Mouse (Mus musculus): ENCODE measurements around the gene Car10.

The Car10 gene

GRCm38 (mm10) chr11:93450535-93450934 is 352.7 kb downstream of the Car10 start:
- in situ Hi-C loops (cut with MboI; ENCODE audit: low pct_unique_long_range_greater_than_20kb in 1 of 2, low sequenced_read_pairs in 2 of 2, unreplicated experiment in 1 of 2) = loop anchor here in 1 of 2 experiments (25.0 kb wide), 1 partner anchor 313 kb away; no protein-coding TSS in a partner anchor

- in situ Hi-C loops (cut with MboI; ENCODE audit: low pct_unique_long_range_greater_than_20kb in 1 of 2, low sequenced_read_pairs in 2 of 2, unreplicated experiment in 1 of 2) = loop anchor here in 1 of 2 experiments (25.0 kb wide), 1 partner anchor 329 kb away; no protein-coding TSS in a partner anchor
Observed at GRCm38 (mm10) chr11:93466221-93466620, 368.4 kb downstream of the Car10 start.

GRCm38 (mm10) chr11:93467711-93468110 is 369.9 kb downstream of the Car10 start:
- in situ Hi-C loops (cut with MboI; ENCODE audit: low pct_unique_long_range_greater_than_20kb in 1 of 2, low sequenced_read_pairs in 2 of 2, unreplicated experiment in 1 of 2) = loop anchor here in 1 of 2 experiments (25.0 kb wide), 1 partner anchor 330 kb away; no protein-coding TSS in a partner anchor

- in situ Hi-C loops (cut with MboI; ENCODE audit: low pct_unique_long_range_greater_than_20kb in 1 of 2, low sequenced_read_pairs in 2 of 2, unreplicated experiment in 1 of 2) = loop anchor here in 1 of 2 experiments (25.0 kb wide), 1 partner anchor 333 kb away; no protein-coding TSS in a partner anchor
Observed at GRCm38 (mm10) chr11:93470771-93471170, 372.9 kb downstream of the Car10 start.

- in situ Hi-C loops (cut with MboI; ENCODE audit: low pct_unique_long_range_greater_than_20kb in 1 of 2, low sequenced_read_pairs in 2 of 2, unreplicated experiment in 1 of 2) = loop anchor here in 1 of 2 experiments (25.0 kb wide), 1 partner anchor 334 kb away; no protein-coding TSS in a partner anchor
Observed at GRCm38 (mm10) chr11:93471573-93472179, 373.8 kb downstream of the Car10 start.

GRCm38 (mm10) chr11:93484661-93485060 is 386.8 kb downstream of the Car10 start:
- in situ Hi-C loops (cut with MboI; ENCODE audit: low pct_unique_long_range_greater_than_20kb in 1 of 2, low sequenced_read_pairs in 2 of 2, unreplicated experiment in 1 of 2) = no loop called here

GRCm38 (mm10) chr11:93487021-93487420 is 389.2 kb downstream of the Car10 start:
- in situ Hi-C loops (cut with MboI; ENCODE audit: low pct_unique_long_range_greater_than_20kb in 1 of 2, low sequenced_read_pairs in 2 of 2, unreplicated experiment in 1 of 2) = no loop called here

GRCm38 (mm10) chr11:93487913-93488604 is 390.2 kb downstream of the Car10 start:
- in situ Hi-C loops (cut with MboI; ENCODE audit: low pct_unique_long_range_greater_than_20kb in 1 of 2, low sequenced_read_pairs in 2 of 2, unreplicated experiment in 1 of 2) = no loop called here

- in situ Hi-C loops (cut with MboI; ENCODE audit: low pct_unique_long_range_greater_than_20kb in 1 of 2, low sequenced_read_pairs in 2 of 2, unreplicated experiment in 1 of 2) = no loop called here
Observed at GRCm38 (mm10) chr11:93490211-93490820, 392.5 kb downstream of the Car10 start.

- in situ Hi-C loops (cut with MboI; ENCODE audit: low pct_unique_long_range_greater_than_20kb in 1 of 2, low sequenced_read_pairs in 2 of 2, unreplicated experiment in 1 of 2) = no loop called here
Observed at GRCm38 (mm10) chr11:93497896-93498295, 400.1 kb downstream of the Car10 start.

GRCm38 (mm10) chr11:93500442-93500841 is 402.6 kb downstream of the Car10 start:
- in situ Hi-C loops (cut with MboI; ENCODE audit: low pct_unique_long_range_greater_than_20kb in 1 of 2, low sequenced_read_pairs in 2 of 2, unreplicated experiment in 1 of 2) = loop anchor here in 1 of 2 experiments (25.0 kb wide), 1 partner anchor 312 kb away; no protein-coding TSS in a partner anchor

GRCm38 (mm10) chr11:93501671-93502070 is 403.8 kb downstream of the Car10 start:
- in situ Hi-C loops (cut with MboI; ENCODE audit: low pct_unique_long_range_greater_than_20kb in 1 of 2, low sequenced_read_pairs in 2 of 2, unreplicated experiment in 1 of 2) = loop anchor here in 1 of 2 experiments (25.0 kb wide), 1 partner anchor 311 kb away; no protein-coding TSS in a partner anchor

GRCm38 (mm10) chr11:93502864-93503263 is 405.0 kb downstream of the Car10 start:
- in situ Hi-C loops (cut with MboI; ENCODE audit: low pct_unique_long_range_greater_than_20kb in 1 of 2, low sequenced_read_pairs in 2 of 2, unreplicated experiment in 1 of 2) = loop anchor here in 1 of 2 experiments (25.0 kb wide), 1 partner anchor 309 kb away; no protein-coding TSS in a partner anchor

GRCm38 (mm10) chr11:93503469-93503868 is 405.6 kb downstream of the Car10 start:
- in situ Hi-C loops (cut with MboI; ENCODE audit: low pct_unique_long_range_greater_than_20kb in 1 of 2, low sequenced_read_pairs in 2 of 2, unreplicated experiment in 1 of 2) = loop anchor here in 1 of 2 experiments (25.0 kb wide), 1 partner anchor 309 kb away; no protein-coding TSS in a partner anchor

- in situ Hi-C loops (cut with MboI; ENCODE audit: low pct_unique_long_range_greater_than_20kb in 1 of 2, low sequenced_read_pairs in 2 of 2, unreplicated experiment in 1 of 2) = loop anchor here in 1 of 2 experiments (25.0 kb wide), 1 partner anchor 303 kb away; no protein-coding TSS in a partner anchor
Observed at GRCm38 (mm10) chr11:93509527-93510235, 411.9 kb downstream of the Car10 start.

GRCm38 (mm10) chr11:93512843-93513242 is 415.0 kb downstream of the Car10 start:
- in situ Hi-C loops (cut with MboI; ENCODE audit: low pct_unique_long_range_greater_than_20kb in 1 of 2, low sequenced_read_pairs in 2 of 2, unreplicated experiment in 1 of 2) = loop anchor here in 1 of 2 experiments (25.0 kb wide), 1 partner anchor 299 kb away; no protein-coding TSS in a partner anchor

GRCm38 (mm10) chr11:93514396-93514795 is 416.6 kb downstream of the Car10 start:
- in situ Hi-C loops (cut with MboI; ENCODE audit: low pct_unique_long_range_greater_than_20kb in 1 of 2, low sequenced_read_pairs in 2 of 2, unreplicated experiment in 1 of 2) = loop anchor here in 1 of 2 experiments (25.0 kb wide), 1 partner anchor 298 kb away; no protein-coding TSS in a partner anchor

- in situ Hi-C loops (cut with MboI; ENCODE audit: low pct_unique_long_range_greater_than_20kb in 1 of 2, low sequenced_read_pairs in 2 of 2, unreplicated experiment in 1 of 2) = loop anchor here in 1 of 2 experiments (25.0 kb wide), 1 partner anchor 297 kb away; no protein-coding TSS in a partner anchor
Observed at GRCm38 (mm10) chr11:93515566-93515965, 417.7 kb downstream of the Car10 start.

Measured in mouse embryonic stem cell (cell line).